Mouse (Mus musculus): ENCODE data around the gene Gpcpd1. TPM values are rescaled to one million over a fixed set of nuclear protein-coding genes. Genes with fewer than 3 reads are reported as not detected.

The Gpcpd1 gene
- polyA plus RNA-seq, 1 experiment from 2014 or later = 68.4 TPM

GRCm38 (mm10) chr2:132509261-132509660 lies 78.3 kb downstream of the Gpcpd1 start:
- H3K27ac ChIP-seq (ENCODE audit: low read depth, low read length) = no peak overlapping the region
- H3K4me1 ChIP-seq (ENCODE audit: control insufficient read depth, insufficient read depth, low read depth, low read length) = no peaks in the 10 kb centered on the region
- no peak overlapping the region for H3K4me3 ChIP-seq (ENCODE audit: low read length)
- H3K27me3 ChIP-seq (replicated peaks; ENCODE audit: control insufficient read depth, insufficient read depth, low read length) = no peaks in the 10 kb centered on the region
- WGBS = 79% methylated on average over 9 of the region's 9 CpGs
- no peaks in the 10 kb centered on the region for H3K9me3 ChIP-seq (ENCODE audit: control insufficient read depth, low read length)
- no peak overlapping the region for H3K4me2 ChIP-seq (ENCODE audit: low read length)
- no peak for ATAC-seq
- H3K36me3 ChIP-seq (ENCODE audit: control insufficient read depth, insufficient read depth, low read length) = no peaks in the 10 kb centered on the region
- H3K9ac ChIP-seq (ENCODE audit: low read depth, low read length) = no peak overlapping the region

- H3K4me1 ChIP-seq (ENCODE audit: control insufficient read depth, insufficient read depth, low read depth, low read length) = no peaks in the 10 kb centered on the region
- WGBS = 58% methylated on average over 6 of the region's 6 CpGs
- H3K27me3 ChIP-seq (replicated peaks; ENCODE audit: control insufficient read depth, insufficient read depth, low read length) = no peaks in the 10 kb centered on the region
- no peak overlapping the region for H3K4me3 ChIP-seq (ENCODE audit: low read length)
- H3K9ac ChIP-seq (ENCODE audit: low read depth, low read length) = no peak overlapping the region
- no peaks in the 10 kb centered on the region for H3K9me3 ChIP-seq (ENCODE audit: control insufficient read depth, low read length)
- no peaks in the 10 kb centered on the region for H3K36me3 ChIP-seq (ENCODE audit: control insufficient read depth, insufficient read depth, low read length)
- H3K27ac ChIP-seq (ENCODE audit: low read depth, low read length) = no peak overlapping the region
- no peak for ATAC-seq
- H3K4me2 ChIP-seq (ENCODE audit: low read length) = no peak overlapping the region
These were observed 80.0 kb downstream of the Gpcpd1 start for GRCm38 (mm10) chr2:132507521-132507920.

- H3K4me3 ChIP-seq (ENCODE audit: low read length) = no peak overlapping the region
- H3K27me3 ChIP-seq (replicated peaks; ENCODE audit: control insufficient read depth, insufficient read depth, low read length) = no peaks in the 10 kb centered on the region
- ATAC-seq = no peak
- 39% methylated on average over 14 of the region's 14 CpGs for WGBS
- no peaks in the 10 kb centered on the region for H3K36me3 ChIP-seq (ENCODE audit: control insufficient read depth, insufficient read depth, low read length)
- no peaks in the 10 kb centered on the region for H3K9me3 ChIP-seq (ENCODE audit: control insufficient read depth, low read length)
- no peaks in the 10 kb centered on the region for H3K4me1 ChIP-seq (ENCODE audit: control insufficient read depth, insufficient read depth, low read depth, low read length)
- H3K4me2 ChIP-seq (ENCODE audit: low read length) = no peak overlapping the region
- H3K9ac ChIP-seq (ENCODE audit: low read depth, low read length) = no peak overlapping the region
- no peak overlapping the region for H3K27ac ChIP-seq (ENCODE audit: low read depth, low read length)
These were observed 80.4 kb downstream of the Gpcpd1 start for GRCm38 (mm10) chr2:132507091-132507490.

GRCm38 (mm10) chr2:132505828-132506227 lies 81.7 kb downstream of the Gpcpd1 start:
- ATAC-seq = no peak
- Histone ChIP-seq H3K4me1 (ENCODE audit: control insufficient read depth, insufficient read depth, low read depth, low read length) (no peaks in the 10 kb centered on the region), H3K27ac (ENCODE audit: low read depth, low read length) (no peak overlapping the region), H3K27me3 (replicated peaks; ENCODE audit: control insufficient read depth, insufficient read depth, low read length) (no peaks in the 10 kb centered on the region), H3K9ac (ENCODE audit: low read depth, low read length) (no peak overlapping the region), H3K4me3 (ENCODE audit: low read length) (no peak overlapping the region), H3K9me3 (ENCODE audit: control insufficient read depth, low read length) (no peaks in the 10 kb centered on the region), H3K36me3 (ENCODE audit: control insufficient read depth, insufficient read depth, low read length) (no peaks in the 10 kb centered on the region), H3K4me2 (ENCODE audit: low read length) (no peak overlapping the region)
- WGBS = 91% methylated on average over 6 of the region's 6 CpGs

- 85% methylated on average over 3 of the region's 3 CpGs for WGBS
These were observed 89.2 kb downstream of the Gpcpd1 start for GRCm38 (mm10) chr2:132498344-132498743.

GRCm38 (mm10) chr2:132497412-132498135 lies 90.0 kb downstream of the Gpcpd1 start:
- no peaks in the 10 kb centered on the region for H3K27me3 ChIP-seq (replicated peaks; ENCODE audit: control insufficient read depth, insufficient read depth, low read length)
- H3K4me3 ChIP-seq (ENCODE audit: low read length) = no peak overlapping the region
- WGBS = 85% methylated on average over 7 of the region's 7 CpGs
- ATAC-seq = peak; percentile 86
- H3K4me1 ChIP-seq (ENCODE audit: control insufficient read depth, insufficient read depth, low read depth, low read length) = no peaks in the 10 kb centered on the region
- H3K4me2 ChIP-seq (ENCODE audit: low read length) = no peak overlapping the region
- no peaks in the 10 kb centered on the region for H3K36me3 ChIP-seq (ENCODE audit: control insufficient read depth, insufficient read depth, low read length)
- H3K9me3 ChIP-seq (ENCODE audit: control insufficient read depth, low read length) = no peaks in the 10 kb centered on the region
- H3K27ac ChIP-seq (ENCODE audit: low read depth, low read length) = no peak overlapping the region
- H3K9ac ChIP-seq (ENCODE audit: low read depth, low read length) = no peak overlapping the region

More at GRCm38 (mm10) chr2:132498344-132498743, 89.2 kb downstream of the Gpcpd1 start:
- H3K4me3 ChIP-seq (ENCODE audit: low read length) = no peak overlapping the region
- no peaks in the 10 kb centered on the region for H3K36me3 ChIP-seq (ENCODE audit: control insufficient read depth, insufficient read depth, low read length)
- H3K4me1 ChIP-seq (ENCODE audit: control insufficient read depth, insufficient read depth, low read depth, low read length) = no peaks in the 10 kb centered on the region
- H3K9me3 ChIP-seq (ENCODE audit: control insufficient read depth, low read length) = no peaks in the 10 kb centered on the region
- no peak overlapping the region for H3K27ac ChIP-seq (ENCODE audit: low read depth, low read length)
- no peak overlapping the region for H3K4me2 ChIP-seq (ENCODE audit: low read length)
- H3K27me3 ChIP-seq (replicated peaks; ENCODE audit: control insufficient read depth, insufficient read depth, low read length) = no peaks in the 10 kb centered on the region
- ATAC-seq = no peak
- H3K9ac ChIP-seq (ENCODE audit: low read depth, low read length) = no peak overlapping the region

GRCm38 (mm10) chr2:132493184-132493583 lies 94.3 kb downstream of the Gpcpd1 start:
- H3K4me3 ChIP-seq (ENCODE audit: low read length) = no peak overlapping the region
- no peaks in the 10 kb centered on the region for H3K4me1 ChIP-seq (ENCODE audit: control insufficient read depth, insufficient read depth, low read depth, low read length)
- 92% methylated on average over 4 of the region's 4 CpGs for WGBS
- ATAC-seq = no peak
- no peaks in the 10 kb centered on the region for H3K9me3 ChIP-seq (ENCODE audit: control insufficient read depth, low read length)
- no peaks in the 10 kb centered on the region for H3K36me3 ChIP-seq (ENCODE audit: control insufficient read depth, insufficient read depth, low read length)
- H3K27me3 ChIP-seq (replicated peaks; ENCODE audit: control insufficient read depth, insufficient read depth, low read length) = no peaks in the 10 kb centered on the region
- H3K4me2 ChIP-seq (ENCODE audit: low read length) = no peak overlapping the region
- H3K9ac ChIP-seq (ENCODE audit: low read depth, low read length) = no peak overlapping the region
- no peak overlapping the region for H3K27ac ChIP-seq (ENCODE audit: low read depth, low read length)

GRCm38 (mm10) chr2:132485454-132485853 lies 102.1 kb downstream of the Gpcpd1 start:
- Histone ChIP-seq H3K27me3 (replicated peaks; ENCODE audit: control insufficient read depth, insufficient read depth, low read length) (no peaks in the 10 kb centered on the region), H3K36me3 (ENCODE audit: control insufficient read depth, insufficient read depth, low read length) (no peaks in the 10 kb centered on the region), H3K4me1 (ENCODE audit: control insufficient read depth, insufficient read depth, low read depth, low read length) (no peaks in the 10 kb centered on the region), H3K4me3 (ENCODE audit: low read length) (no peak overlapping the region), H3K4me2 (ENCODE audit: low read length) (no peak overlapping the region), H3K27ac (ENCODE audit: low read depth, low read length) (no peak overlapping the region), H3K9ac (ENCODE audit: low read depth, low read length) (no peak overlapping the region), H3K9me3 (ENCODE audit: control insufficient read depth, low read length) (no peaks in the 10 kb centered on the region)
- no peak for ATAC-seq
- WGBS = 0% methylated on average over 1 of the region's 1 CpGs

- H3K4me1 ChIP-seq (ENCODE audit: control insufficient read depth, insufficient read depth, low read depth, low read length) = no peaks in the 10 kb centered on the region
- ATAC-seq = no peak
- H3K36me3 ChIP-seq (ENCODE audit: control insufficient read depth, insufficient read depth, low read length) = no peaks in the 10 kb centered on the region
- no peaks in the 10 kb centered on the region for H3K27me3 ChIP-seq (replicated peaks; ENCODE audit: control insufficient read depth, insufficient read depth, low read length)
- H3K4me2 ChIP-seq (ENCODE audit: low read length) = no peak overlapping the region
- no peak overlapping the region for H3K4me3 ChIP-seq (ENCODE audit: low read length)
- no peak overlapping the region for H3K27ac ChIP-seq (ENCODE audit: low read depth, low read length)
- WGBS = 81% methylated on average over 3 of the region's 3 CpGs
- H3K9ac ChIP-seq (ENCODE audit: low read depth, low read length) = no peak overlapping the region
- H3K9me3 ChIP-seq (ENCODE audit: control insufficient read depth, low read length) = no peaks in the 10 kb centered on the region
These were observed 106.0 kb downstream of the Gpcpd1 start for GRCm38 (mm10) chr2:132481547-132481946.

Measured in hindbrain, embryonic 16.5 days (tissue).